ENCODE assay signal across 7 mouse cellular contexts in genomic region chr8:47287641-47288130, GRCm38 (mm10).
DNase-seq lines count a peak whose midpoint lies in the region; ATAC-seq and TF ChIP-seq lines count a peak whose summit lies in the region.

No protein-coding gene starts in this region.

- TF ChIP-seq EP300 in stomach, postnatal 0 days (optimal IDR thresholded peaks at IDR 0.05) = no peak

- H3K27ac ChIP-seq in ES-E14 (ENCODE audit: insufficient read depth, low read depth, low read length, poor library complexity, severe bottlenecking) = no peak overlapping the region
- peak overlapping the region; percentile 98 for H3K27ac ChIP-seq in embryonic facial prominence, embryonic 10.5 days (replicated peaks)
- H3K27ac ChIP-seq in heart, embryonic 14.5 days (replicated peaks in 1 of 2; ENCODE audit: control insufficient read depth in 1 of 2, insufficient read depth in 1 of 2, low read depth in 2 of 2, low read length in 2 of 2) = peak overlapping the region; percentile 11 to 83; a peak in 3 of 4 replicates
- H3K27ac ChIP-seq in midbrain, embryonic 10.5 days (replicated peaks) = peak overlapping the region; percentile 97
- H3K27ac ChIP-seq in stomach, postnatal 0 days (replicated peaks) = peak overlapping the region; percentile 78

- H3K4me2 ChIP-seq in heart, embryonic 14.5 days (ENCODE audit: low read length) = peak overlapping the region; percentile 94
- peak overlapping the region; percentile 95 for H3K4me2 ChIP-seq in stomach, postnatal 0 days (replicated peaks; ENCODE audit: low read depth)

- no peak for TF ChIP-seq CTCF in stomach, postnatal 0 days (IDR thresholded peaks at IDR 0.05; ENCODE audit: low read depth)

- H3K9ac ChIP-seq in ES-E14 (ENCODE audit: insufficient read depth, low read depth, low read length, poor library complexity, severe bottlenecking) = peak overlapping the region; percentile 71
- H3K9ac ChIP-seq in heart, embryonic 14.5 days (ENCODE audit: low read length) = peak overlapping the region; percentile 90
- H3K9ac ChIP-seq in stomach, postnatal 0 days (ENCODE audit: low read length) = peak overlapping the region; percentile 84

- H3K4me1 ChIP-seq in ES-E14 (ENCODE audit: control insufficient read depth in 2 of 2, insufficient read depth in 2 of 2, low read length in 2 of 2, poor library complexity in 1 of 2) = peaks cover 0 to 4% of the 10 kb centered on the region in 2 experiments; a peak in 2 of 4 replicates
- H3K4me1 ChIP-seq in embryonic facial prominence, embryonic 10.5 days = peaks cover 66% of the 10 kb centered on the region
- peaks cover 7 to 13% of the 10 kb centered on the region in 2 experiments for H3K4me1 ChIP-seq in heart, embryonic 14.5 days (ENCODE audit: control insufficient read depth in 2 of 2, insufficient read depth in 2 of 2, low read length in 2 of 2)
- peaks cover 58% of the 10 kb centered on the region for H3K4me1 ChIP-seq in midbrain, embryonic 10.5 days
- peaks cover 2% of the 10 kb centered on the region; the same call in 1 of the 2 replicates for H3K4me1 ChIP-seq in stomach, postnatal 0 days (replicated peaks; ENCODE audit: control insufficient read depth, insufficient read depth)

- no peaks in the 10 kb centered on the region for H3K36me3 ChIP-seq in ES-E14 (ENCODE audit: control insufficient read depth, insufficient read depth, low read length, poor library complexity, severe bottlenecking)
- peaks cover 2% of the 10 kb centered on the region; the same call in 1 of the 2 replicates for H3K36me3 ChIP-seq in embryonic facial prominence, embryonic 10.5 days (replicated peaks)
- 0 out of 2 replicates have a peak, but pooled peaks cover 3% of the 10 kb centered on the region for H3K36me3 ChIP-seq in heart, embryonic 14.5 days (ENCODE audit: control insufficient read depth, insufficient read depth, low read length)
- H3K36me3 ChIP-seq in midbrain, embryonic 10.5 days = peaks cover 6% of the 10 kb centered on the region; the same call in 1 of the 2 replicates
- H3K36me3 ChIP-seq in stomach, postnatal 0 days (ENCODE audit: control insufficient read depth, insufficient read depth, low read length) = no peaks in the 10 kb centered on the region

- WGBS in embryonic facial prominence, embryonic 10.5 days = under 1% methylated on average over 33 of the region's 33 CpGs
- WGBS in heart, embryonic 14.5 days = under 1% methylated on average over 31 of the region's 33 CpGs
- WGBS in midbrain, embryonic 10.5 days = under 1% methylated on average over 33 of the region's 33 CpGs
- WGBS in stomach, postnatal 0 days = 6% methylated on average over 31 of the region's 33 CpGs

- ATAC-seq in heart, embryonic 14.5 days (ENCODE audit: insufficient number of reproducible peaks, insufficient read depth, low FRiP score, low read depth) = peak; percentile 31; the same call in 1 of the 2 replicates
- no peak for ATAC-seq in stomach, postnatal 0 days (ENCODE audit: low FRiP score, low TSS enrichment)

- in situ Hi-C loops in ES-E14 (cut with MboI; ENCODE audit: low sequenced_read_pairs in 2 of 2, unreplicated experiment in 2 of 2) = no loop called here

- peak overlapping the region; percentile 80 to 85 for H3K4me3 ChIP-seq in ES-E14 (ENCODE audit: insufficient read depth in 1 of 2, low read depth in 1 of 2, low read length in 2 of 2, poor library complexity in 1 of 2, severe bottlenecking in 1 of 2)
- H3K4me3 ChIP-seq in embryonic facial prominence, embryonic 10.5 days = peak overlapping the region; percentile 91
- peak overlapping the region; percentile 77 to 93 for H3K4me3 ChIP-seq in heart, embryonic 14.5 days (ENCODE audit: control insufficient read depth in 1 of 2, insufficient read depth in 1 of 2, low read depth in 1 of 2, low read length in 2 of 2)
- peak overlapping the region; percentile 77 for H3K4me3 ChIP-seq in midbrain, embryonic 10.5 days
- peak overlapping the region; percentile 81 for H3K4me3 ChIP-seq in stomach, postnatal 0 days (ENCODE audit: low read depth, low read length)

- no peak for DNase-seq in ES-E14 (ENCODE audit: low read depth, low spot score)
- DNase-seq in adrenal gland, adult 18-20 months (ENCODE audit: low spot score in 2 of 2) = peak; percentile 26 to 33
- DNase-seq in embryonic facial prominence, embryonic 10.5 days (ENCODE audit: low spot score) = peak; percentile 76
- peak; percentile 43 to 57 for DNase-seq in layer of hippocampus, postnatal 36 days
- DNase-seq in midbrain, embryonic 10.5 days (ENCODE audit: low spot score) = peak; percentile 73
- peak; percentile 28 for DNase-seq in stomach, postnatal 0 days (ENCODE audit: low spot score)

- H3K9me3 ChIP-seq in ES-E14 (ENCODE audit: control insufficient read depth, insufficient read depth, low read depth, low read length) = no peaks in the 10 kb centered on the region
- H3K9me3 ChIP-seq in embryonic facial prominence, embryonic 10.5 days = no peaks in the 10 kb centered on the region
- H3K9me3 ChIP-seq in heart, embryonic 14.5 days (ENCODE audit: control insufficient read depth, low read length) = no peaks in the 10 kb centered on the region
- H3K9me3 ChIP-seq in midbrain, embryonic 10.5 days (replicated peaks) = no peaks in the 10 kb centered on the region
- H3K9me3 ChIP-seq in stomach, postnatal 0 days (ENCODE audit: control insufficient read depth, low read length) = no peaks in the 10 kb centered on the region

- H3K27me3 ChIP-seq in embryonic facial prominence, embryonic 10.5 days (replicated peaks; ENCODE audit: low read depth, poor library complexity, severe bottlenecking) = no peaks in the 10 kb centered on the region; the same call in 1 of the 2 replicates
- no peaks in the 10 kb centered on the region for H3K27me3 ChIP-seq in heart, embryonic 14.5 days (ENCODE audit: control insufficient read depth, insufficient read depth, low read length)
- H3K27me3 ChIP-seq in midbrain, embryonic 10.5 days (ENCODE audit: low read depth, poor library complexity, severe bottlenecking) = peaks cover 8% of the 10 kb centered on the region
- no peaks in the 10 kb centered on the region for H3K27me3 ChIP-seq in stomach, postnatal 0 days (ENCODE audit: control insufficient read depth, insufficient read depth, low read length)

TF ChIP-seq in ES-E14, 5 proteins besides CTCF, POLR2A, EP300 and RAD21:
- TF ChIP-seq ZC3H11A (IDR thresholded peaks at IDR 0.05; ENCODE audit: borderline replicate concordance, low read depth, low read length) (no peak), MAFK (IDR thresholded peaks at IDR 0.05; ENCODE audit: insufficient read depth, low read depth, low read length) (no peak), CHD2 (IDR thresholded peaks at IDR 0.05; ENCODE audit: low read depth, low read length) (no peak), ZNF384 (IDR thresholded peaks at IDR 0.05; ENCODE audit: low read depth, low read length) (no peak), HCFC1 (IDR thresholded peaks at IDR 0.05; ENCODE audit: borderline replicate concordance, insufficient read depth, low read length) (no peak)
